Mouse (Mus musculus) embryonic fibroblast, embryonic 13.5 days (primary cell): ENCODE data around the gene Tifab.

Experiments
- CTCF ChIP-seq: IDR thresholded peaks from 2 replicates; pipeline ENCODE4 v1.5.1; 2011; ENCODE audit warnings: mild to moderate bottlenecking, control low read depth, low read length, moderate library complexity, borderline replicate concordance; ENCODE audit not compliant: insufficient read depth
- POLR2A ChIP-seq: IDR thresholded peaks from 2 replicates; pipeline ENCODE4 v1.6.1; 2011; ENCODE audit warnings: low read depth, mild to moderate bottlenecking, control low read depth, low read length, moderate library complexity

- TF ChIP-seq CTCF (no peak), POLR2A (no peak)
Observed at GRCm38 (mm10) chr13:56223625-56224024, 44.9 kb upstream of the Tifab start.
